In the genomic region with DNA sequence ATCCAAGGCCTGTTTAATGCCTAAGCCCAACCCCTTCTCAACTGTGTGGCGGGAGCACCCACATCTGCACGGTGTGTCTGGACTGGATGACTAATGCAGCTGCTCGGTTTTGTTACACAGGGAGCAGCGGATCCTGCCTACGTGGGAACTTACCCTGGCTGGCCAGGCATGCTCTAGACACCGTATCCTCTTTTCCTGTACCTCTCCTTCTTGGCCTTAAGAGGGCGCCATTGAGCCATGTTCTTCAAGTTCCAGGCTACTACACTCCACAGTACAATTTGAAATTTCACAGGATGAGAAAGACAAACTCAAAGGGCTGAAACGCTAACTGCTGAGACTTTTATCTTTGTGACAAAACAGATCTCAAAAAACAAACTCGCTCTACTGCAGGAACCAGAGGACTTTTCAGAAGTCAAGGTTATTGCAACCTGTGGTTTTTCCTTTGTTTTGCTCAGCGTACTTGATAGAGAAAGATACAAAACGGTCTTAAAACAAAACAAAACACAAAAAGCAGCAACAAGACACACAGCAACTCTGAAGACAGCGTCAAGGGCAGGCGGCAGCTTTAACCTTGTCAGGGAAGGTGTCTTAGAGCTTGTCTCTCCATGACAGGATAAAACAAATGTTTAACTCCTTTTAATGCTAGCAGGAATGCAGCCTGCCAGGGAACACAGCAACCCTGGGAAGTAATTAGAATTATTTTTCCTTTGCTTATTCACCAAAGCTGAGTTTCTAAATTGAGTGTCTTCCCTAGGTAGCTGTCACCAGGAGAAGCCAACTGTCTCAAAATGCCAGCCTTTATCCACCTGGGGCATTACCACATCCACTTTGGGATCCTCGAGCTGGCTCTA, we compare ENCODE assay signal across 8 mouse cellular contexts. TPM values are rescaled to one million over a fixed set of nuclear protein-coding genes. Genes with fewer than 3 reads are reported as not detected.
A peak's percentile ranks its signal among the peaks of the same experiment; 100 is the strongest.
DNase-seq lines count a peak whose midpoint lies in the region; ATAC-seq lines count a peak whose summit lies in the region.

No protein-coding gene starts in this region.

- WGBS in hindbrain, embryonic 12.5 days: 9% methylated on average over 14 of the region's 14 CpGs
- 8% methylated on average over 14 of the region's 14 CpGs for WGBS in lung, embryonic 15.5 days

- peak; percentile 71 for ATAC-seq in hindbrain, embryonic 12.5 days (ENCODE audit: low FRiP score)
- ATAC-seq in lung, embryonic 15.5 days (ENCODE audit: borderline replicate concordance, extremely low read depth, low FRiP score, low TSS enrichment): peak; percentile 77

- DNase-seq in T-cell, adult 2 months (ENCODE audit: low spot score): peak; percentile 88
- DNase-seq in cerebellum, postnatal 10 days: peak; percentile 72 to 80
- peak; percentile 37 to 59 for DNase-seq in frontal cortex, postnatal 10 days (ENCODE audit: low spot score in 2 of 2)
- DNase-seq in layer of hippocampus, adult 9-11 months: peak; percentile 37
- peak; percentile 63 for DNase-seq in ovary, adult 18-20 months (ENCODE audit: low spot score)
- DNase-seq in thymus, postnatal 14 days: peak; percentile 82

- peaks cover 12% of the 10 kb centered on the region for H3K4me1 ChIP-seq in hindbrain, embryonic 12.5 days
- H3K4me1 ChIP-seq in lung, embryonic 15.5 days: peaks cover 30% of the 10 kb centered on the region

- no peak overlapping the region for H3K27ac ChIP-seq in hindbrain, embryonic 12.5 days
- peak overlapping the region; percentile 53 for H3K27ac ChIP-seq in lung, embryonic 15.5 days

- peaks cover 27% of the 10 kb centered on the region for H3K27me3 ChIP-seq in hindbrain, embryonic 12.5 days
- H3K27me3 ChIP-seq in lung, embryonic 15.5 days: no peaks in the 10 kb centered on the region

- no peak overlapping the region for H3K4me3 ChIP-seq in hindbrain, embryonic 12.5 days
- no peak overlapping the region for H3K4me3 ChIP-seq in lung, embryonic 15.5 days

- no peak overlapping the region for H3K9ac ChIP-seq in hindbrain, embryonic 12.5 days
- H3K9ac ChIP-seq in lung, embryonic 15.5 days: no peak overlapping the region

- H3K4me2 ChIP-seq in hindbrain, embryonic 12.5 days (replicated peaks): no peak overlapping the region
- H3K4me2 ChIP-seq in lung, embryonic 15.5 days: peak overlapping the region; percentile 25; the same call in 1 of the 2 replicates

- no peaks in the 10 kb centered on the region for H3K9me3 ChIP-seq in hindbrain, embryonic 12.5 days (replicated peaks)
- H3K9me3 ChIP-seq in lung, embryonic 15.5 days: no peaks in the 10 kb centered on the region

- H3K36me3 ChIP-seq in hindbrain, embryonic 12.5 days: no peaks in the 10 kb centered on the region
- no peaks in the 10 kb centered on the region for H3K36me3 ChIP-seq in lung, embryonic 15.5 days

RNA-seq across cellular contexts. Expression of a gene that starts 44.1 kb away (rescaled TPM):
- 35.7 and 38.5 TPM in 2 replicates for polyA plus RNA-seq in hindbrain, embryonic 12.5 days (2016; fragmentation: Nextera tagmentation; extraction: Ambion mirVana)
- 104 and 106 TPM in 2 replicates for polyA plus RNA-seq in lung, embryonic 15.5 days (2015; fragmentation: Nextera tagmentation; extraction: Ambion mirVana)

RNA-seq across cellular contexts. Expression of a gene that starts 49.3 kb away (rescaled TPM):
- 24.4 and 26.4 TPM in 2 replicates for polyA plus RNA-seq in hindbrain, embryonic 12.5 days (2016; fragmentation: Nextera tagmentation; extraction: Ambion mirVana)
- polyA plus RNA-seq in lung, embryonic 15.5 days (2015; fragmentation: Nextera tagmentation; extraction: Ambion mirVana): 34.4 and 35.2 TPM in 2 replicates

Comparison
In these comparisons a context has a peak if more than half of its experiments do, and no peak if none do; other contexts are left out.
1. DNase-seq: peak in every context shown above with its lines; median percentile 88 in T-cell, adult 2 months; 82 in thymus, postnatal 14 days; 76 in cerebellum, postnatal 10 days; 63 in ovary, adult 18-20 months; 48 in frontal cortex, postnatal 10 days; 37 in layer of hippocampus, adult 9-11 months.